Mouse (Mus musculus): ENCODE measurements around the gene Gpt2. TPM values are rescaled to one million over a fixed set of nuclear protein-coding genes. Genes with fewer than 3 reads are reported as not detected.

The Gpt2 gene
- total and polyA plus RNA-seq, 2 experiments, result 135 to 351 TPM

GRCm38 (mm10) chr8:85487906-85488620, 4.3 kb upstream of the Gpt2 start:
- Histone ChIP-seq H3K79me2 (ENCODE audit: control insufficient read depth, insufficient read depth, low read length) (peaks cover 6% of the 10 kb centered on the region; the same call in 1 of the 2 replicates), H3K27ac (replicated peaks; ENCODE audit: insufficient read depth, low read depth, low read length) (peak overlapping the region; percentile 94), H3K4me1 (ENCODE audit: control insufficient read depth, insufficient read depth, low read length) (peaks cover 21% of the 10 kb centered on the region), H3K36me3 (ENCODE audit: control insufficient read depth, insufficient read depth, low read length) (no peaks in the 10 kb centered on the region), H3K9ac (ENCODE audit: low read depth, low read length) (peak overlapping the region; percentile 55), H3K27me3 (ENCODE audit: control insufficient read depth, insufficient read depth, low read length) (no peaks in the 10 kb centered on the region), H3K4me3 (ENCODE audit: insufficient read depth, low read depth, low read length) (0 out of 2 replicates have a peak overlapping the region, but pooled peaks have one; percentile 21)
- 27% methylated on average over 20 of the region's 20 CpGs for WGBS
- TF ChIP-seq CTCF (IDR thresholded peaks at IDR 0.05; ENCODE audit: low read depth, low read length), result no peak
- TF ChIP-seq POLR2A (IDR thresholded peaks at IDR 0.05; ENCODE audit: extremely low read depth, insufficient read depth, low read length), result no peak
- peak; percentile 94 for DNase-seq (ENCODE audit: extremely low read depth, low read depth, low spot score)

- Histone ChIP-seq H3K79me2 (ENCODE audit: control insufficient read depth, insufficient read depth, low read length) (peaks cover 7% of the 10 kb centered on the region; the same call in 1 of the 2 replicates), H3K36me3 (ENCODE audit: control insufficient read depth, insufficient read depth, low read length) (no peaks in the 10 kb centered on the region), H3K4me1 (ENCODE audit: control insufficient read depth, insufficient read depth, low read length) (peaks cover 21% of the 10 kb centered on the region), H3K27ac (replicated peaks; ENCODE audit: insufficient read depth, low read depth, low read length) (peak overlapping the region; percentile 94), H3K27me3 (ENCODE audit: control insufficient read depth, insufficient read depth, low read length) (no peaks in the 10 kb centered on the region), H3K4me3 (ENCODE audit: insufficient read depth, low read depth, low read length) (no peak overlapping the region), H3K9ac (ENCODE audit: low read depth, low read length) (no peak overlapping the region; the same call in 1 of the 2 replicates)
- TF ChIP-seq CTCF (IDR thresholded peaks at IDR 0.05; ENCODE audit: low read depth, low read length), result no peak
- no peak for TF ChIP-seq POLR2A (IDR thresholded peaks at IDR 0.05; ENCODE audit: extremely low read depth, insufficient read depth, low read length)
- peak; percentile 100 for DNase-seq (ENCODE audit: extremely low read depth, low read depth, low spot score)
Measured at GRCm38 (mm10) chr8:85488631-85489030, 3.7 kb upstream of the Gpt2 start.

- Histone ChIP-seq H3K4me1 (ENCODE audit: control insufficient read depth, insufficient read depth, low read length) (peaks cover 21% of the 10 kb centered on the region), H3K79me2 (ENCODE audit: control insufficient read depth, insufficient read depth, low read length) (peaks cover 8% of the 10 kb centered on the region; the same call in 1 of the 2 replicates), H3K4me3 (ENCODE audit: insufficient read depth, low read depth, low read length) (no peak overlapping the region), H3K36me3 (ENCODE audit: control insufficient read depth, insufficient read depth, low read length) (peaks cover 2% of the 10 kb centered on the region; the same call in 1 of the 2 replicates), H3K27ac (replicated peaks; ENCODE audit: insufficient read depth, low read depth, low read length) (peak overlapping the region; percentile 94), H3K9ac (ENCODE audit: low read depth, low read length) (no peak overlapping the region), H3K27me3 (ENCODE audit: control insufficient read depth, insufficient read depth, low read length) (no peaks in the 10 kb centered on the region)
- peak; percentile 30 for DNase-seq (ENCODE audit: extremely low read depth, low read depth, low spot score)
- TF ChIP-seq POLR2A (IDR thresholded peaks at IDR 0.05; ENCODE audit: extremely low read depth, insufficient read depth, low read length) (no peak), CTCF (IDR thresholded peaks at IDR 0.05; ENCODE audit: low read depth, low read length) (peak; percentile 30; the same call in 1 of the 2 replicates)
- 98% methylated on average over 8 of the region's 8 CpGs for WGBS
Measured at GRCm38 (mm10) chr8:85489546-85489945, 2.8 kb upstream of the Gpt2 start.

GRCm38 (mm10) chr8:85492940-85493931, 860 bp downstream of the Gpt2 start:
- H3K79me2 ChIP-seq (ENCODE audit: control insufficient read depth, insufficient read depth, low read length), result peaks cover 15% of the 10 kb centered on the region; the same call in 1 of the 2 replicates
- peaks cover 22% of the 10 kb centered on the region; the same call in 1 of the 2 replicates for H3K36me3 ChIP-seq (ENCODE audit: control insufficient read depth, insufficient read depth, low read length)
- peak overlapping the region; percentile 78 for H3K9ac ChIP-seq (ENCODE audit: low read depth, low read length)
- peaks cover 24% of the 10 kb centered on the region for H3K4me1 ChIP-seq (ENCODE audit: control insufficient read depth, insufficient read depth, low read length)
- peak overlapping the region; percentile 65 for H3K4me3 ChIP-seq (ENCODE audit: insufficient read depth, low read depth, low read length)
- peak; percentile 87 for DNase-seq (ENCODE audit: extremely low read depth, low read depth, low spot score)
- peak overlapping the region; percentile 74 for H3K27ac ChIP-seq (replicated peaks; ENCODE audit: insufficient read depth, low read depth, low read length)
- TF ChIP-seq POLR2A (IDR thresholded peaks at IDR 0.05; ENCODE audit: extremely low read depth, insufficient read depth, low read length) (no peak), CTCF (IDR thresholded peaks at IDR 0.05; ENCODE audit: low read depth, low read length) (0 out of 2 replicates have a peak, but pooled peaks have one; percentile 3)
- H3K27me3 ChIP-seq (ENCODE audit: control insufficient read depth, insufficient read depth, low read length), result no peaks in the 10 kb centered on the region
- 4% methylated on average over 48 of the region's 49 CpGs for WGBS

GRCm38 (mm10) chr8:85496125-85496524, 3.7 kb downstream of the Gpt2 start:
- Histone ChIP-seq H3K27me3 (ENCODE audit: control insufficient read depth, insufficient read depth, low read length) (no peaks in the 10 kb centered on the region), H3K36me3 (ENCODE audit: control insufficient read depth, insufficient read depth, low read length) (peaks cover 37% of the 10 kb centered on the region), H3K79me2 (ENCODE audit: control insufficient read depth, insufficient read depth, low read length) (peaks cover 35% of the 10 kb centered on the region; the same call in 1 of the 2 replicates), H3K4me3 (ENCODE audit: insufficient read depth, low read depth, low read length) (peak overlapping the region; percentile 24; the same call in 1 of the 2 replicates), H3K27ac (replicated peaks; ENCODE audit: insufficient read depth, low read depth, low read length) (peak overlapping the region; percentile 82), H3K9ac (ENCODE audit: low read depth, low read length) (peak overlapping the region; percentile 14; the same call in 1 of the 2 replicates), H3K4me1 (ENCODE audit: control insufficient read depth, insufficient read depth, low read length) (peaks cover 29% of the 10 kb centered on the region)
- TF ChIP-seq POLR2A (IDR thresholded peaks at IDR 0.05; ENCODE audit: extremely low read depth, insufficient read depth, low read length) (no peak), CTCF (IDR thresholded peaks at IDR 0.05; ENCODE audit: low read depth, low read length) (no peak)
- peak; percentile 95 for DNase-seq (ENCODE audit: extremely low read depth, low read depth, low spot score)
- WGBS, result 27% methylated on average over 5 of the region's 5 CpGs

All from liver, adult 2 months (tissue).